Mouse (Mus musculus): ENCODE data around the gene Tubg1.
"Not testable (repeated sequence)": the region's sequence is repeated elsewhere in the genome, so short reads cannot be mapped to it uniquely, and the experiment has no call there.

- TF ChIP-seq EP300, CTCF (IDR thresholded peaks at IDR 0.05; ENCODE audit: low read depth): not testable (repeated sequence)
Measured at GRCm38 (mm10) chr11:101125008-101125407, 5.3 kb downstream of the Tubg1 start.
